Mouse (Mus musculus): ENCODE results near the gene Abi1. TPM values are rescaled to one million over a fixed set of nuclear protein-coding genes. Genes with fewer than 3 reads are reported as not detected.

Gene Abi1
- polyA plus RNA-seq (2014; fragmentation: Nextera tagmentation; extraction: Ambion mirVana): 58.6 TPM in 2 replicates

GRCm38 (mm10) chr2:23040001-23040646 is at the start of gene Abi1:
Gene Abi1 (minus strand): TSS chr2:23040241.
- no peaks in the 10 kb centered on the region for H3K27me3 ChIP-seq (ENCODE audit: control insufficient read depth, insufficient read depth, low read length)
- peak within 1 kb of the TSS; percentile 92 for H3K9ac ChIP-seq (replicated peaks; ENCODE audit: low read depth, low read length)
- 0 out of 2 replicates have a peak, but pooled peaks cover 9% of the 10 kb centered on the region for H3K4me1 ChIP-seq (ENCODE audit: control insufficient read depth, insufficient read depth, low read length)
- H3K9me3 ChIP-seq (ENCODE audit: control insufficient read depth, low read depth, low read length): no peaks in the 10 kb centered on the region
- ATAC-seq (ENCODE audit: insufficient number of reproducible peaks, insufficient read depth, low FRiP score, low read depth): peak; percentile 94
- peak within 1 kb of the TSS; percentile 81 for H3K4me3 ChIP-seq (ENCODE audit: low read depth, low read length)
- WGBS: 2% methylated on average over 23 of the region's 24 CpGs
- H3K4me2 ChIP-seq (replicated peaks; ENCODE audit: low read depth, low read length): peak within 1 kb of the TSS; percentile 49
- peak within 1 kb of the TSS; percentile 98 for H3K27ac ChIP-seq (ENCODE audit: low read length)
- H3K36me3 ChIP-seq (ENCODE audit: control insufficient read depth, insufficient read depth, low read length): no peaks in the 10 kb centered on the region

GRCm38 (mm10) chr2:23084540-23084939 is 44.5 kb upstream of the Abi1 start:
- H3K36me3 ChIP-seq (ENCODE audit: control insufficient read depth, insufficient read depth, low read length): peaks cover 9% of the 10 kb centered on the region
- WGBS: 95% methylated on average over 8 of the region's 8 CpGs

GRCm38 (mm10) chr2:23078588-23078987 is 38.5 kb upstream of the Abi1 start:
- Histone ChIP-seq H3K9me3 (ENCODE audit: control insufficient read depth, low read depth, low read length) (no peaks in the 10 kb centered on the region), H3K27me3 (ENCODE audit: control insufficient read depth, insufficient read depth, low read length) (no peaks in the 10 kb centered on the region), H3K4me2 (replicated peaks; ENCODE audit: low read depth, low read length) (no peak overlapping the region), H3K4me3 (ENCODE audit: low read depth, low read length) (no peak overlapping the region), H3K36me3 (ENCODE audit: control insufficient read depth, insufficient read depth, low read length) (peaks cover 19% of the 10 kb centered on the region), H3K27ac (ENCODE audit: low read length) (no peak overlapping the region), H3K4me1 (ENCODE audit: control insufficient read depth, insufficient read depth, low read length) (no peaks in the 10 kb centered on the region), H3K9ac (replicated peaks; ENCODE audit: low read depth, low read length) (no peak overlapping the region)
- 89% methylated on average over 2 of the region's 2 CpGs for WGBS
- ATAC-seq (ENCODE audit: insufficient number of reproducible peaks, insufficient read depth, low FRiP score, low read depth): no peak

More at GRCm38 (mm10) chr2:23084540-23084939, 44.5 kb upstream of the Abi1 start:
- Histone ChIP-seq H3K27me3 (ENCODE audit: control insufficient read depth, insufficient read depth, low read length) (no peaks in the 10 kb centered on the region), H3K9me3 (ENCODE audit: control insufficient read depth, low read depth, low read length) (no peaks in the 10 kb centered on the region), H3K4me1 (ENCODE audit: control insufficient read depth, insufficient read depth, low read length) (no peaks in the 10 kb centered on the region), H3K27ac (ENCODE audit: low read length) (no peak overlapping the region), H3K9ac (replicated peaks; ENCODE audit: low read depth, low read length) (no peak overlapping the region), H3K4me2 (replicated peaks; ENCODE audit: low read depth, low read length) (no peak overlapping the region), H3K4me3 (ENCODE audit: low read depth, low read length) (no peak overlapping the region)
- no peak for ATAC-seq (ENCODE audit: insufficient number of reproducible peaks, insufficient read depth, low FRiP score, low read depth)

- no peaks in the 10 kb centered on the region for H3K4me1 ChIP-seq (ENCODE audit: control insufficient read depth, insufficient read depth, low read length)
- no peaks in the 10 kb centered on the region for H3K27me3 ChIP-seq (ENCODE audit: control insufficient read depth, insufficient read depth, low read length)
- no peak overlapping the region for H3K9ac ChIP-seq (replicated peaks; ENCODE audit: low read depth, low read length)
- no peak overlapping the region for H3K4me2 ChIP-seq (replicated peaks; ENCODE audit: low read depth, low read length)
- no peak overlapping the region for H3K27ac ChIP-seq (ENCODE audit: low read length)
- H3K4me3 ChIP-seq (ENCODE audit: low read depth, low read length): no peak overlapping the region
- ATAC-seq (ENCODE audit: insufficient number of reproducible peaks, insufficient read depth, low FRiP score, low read depth): no peak
- H3K36me3 ChIP-seq (ENCODE audit: control insufficient read depth, insufficient read depth, low read length): peaks cover 19% of the 10 kb centered on the region
- no peaks in the 10 kb centered on the region for H3K9me3 ChIP-seq (ENCODE audit: control insufficient read depth, low read depth, low read length)
- WGBS: 83% methylated on average over 5 of the region's 5 CpGs
These were observed 37.7 kb upstream of the Abi1 start for GRCm38 (mm10) chr2:23077693-23078092.

GRCm38 (mm10) chr2:23076783-23077182 is 36.7 kb upstream of the Abi1 start:
- Histone ChIP-seq H3K9me3 (ENCODE audit: control insufficient read depth, low read depth, low read length) (no peaks in the 10 kb centered on the region), H3K27ac (ENCODE audit: low read length) (no peak overlapping the region), H3K4me1 (ENCODE audit: control insufficient read depth, insufficient read depth, low read length) (no peaks in the 10 kb centered on the region), H3K27me3 (ENCODE audit: control insufficient read depth, insufficient read depth, low read length) (no peaks in the 10 kb centered on the region), H3K9ac (replicated peaks; ENCODE audit: low read depth, low read length) (no peak overlapping the region), H3K36me3 (ENCODE audit: control insufficient read depth, insufficient read depth, low read length) (peaks cover 19% of the 10 kb centered on the region), H3K4me2 (replicated peaks; ENCODE audit: low read depth, low read length) (no peak overlapping the region), H3K4me3 (ENCODE audit: low read depth, low read length) (no peak overlapping the region)
- no peak for ATAC-seq (ENCODE audit: insufficient number of reproducible peaks, insufficient read depth, low FRiP score, low read depth)

- no peaks in the 10 kb centered on the region for H3K9me3 ChIP-seq (ENCODE audit: control insufficient read depth, low read depth, low read length)
- H3K4me3 ChIP-seq (ENCODE audit: low read depth, low read length): no peak overlapping the region
- H3K9ac ChIP-seq (replicated peaks; ENCODE audit: low read depth, low read length): no peak overlapping the region
- peaks cover 17% of the 10 kb centered on the region for H3K36me3 ChIP-seq (ENCODE audit: control insufficient read depth, insufficient read depth, low read length)
- no peaks in the 10 kb centered on the region for H3K27me3 ChIP-seq (ENCODE audit: control insufficient read depth, insufficient read depth, low read length)
- no peak for ATAC-seq (ENCODE audit: insufficient number of reproducible peaks, insufficient read depth, low FRiP score, low read depth)
- H3K4me2 ChIP-seq (replicated peaks; ENCODE audit: low read depth, low read length): no peak overlapping the region
- no peak overlapping the region for H3K27ac ChIP-seq (ENCODE audit: low read length)
- no peaks in the 10 kb centered on the region for H3K4me1 ChIP-seq (ENCODE audit: control insufficient read depth, insufficient read depth, low read length)
These were observed 35.8 kb upstream of the Abi1 start for GRCm38 (mm10) chr2:23075846-23076245.

GRCm38 (mm10) chr2:23071406-23071805 is 31.4 kb upstream of the Abi1 start:
- H3K4me3 ChIP-seq (ENCODE audit: low read depth, low read length): no peak overlapping the region
- no peak overlapping the region for H3K4me2 ChIP-seq (replicated peaks; ENCODE audit: low read depth, low read length)
- no peak overlapping the region for H3K27ac ChIP-seq (ENCODE audit: low read length)
- H3K9ac ChIP-seq (replicated peaks; ENCODE audit: low read depth, low read length): no peak overlapping the region
- H3K27me3 ChIP-seq (ENCODE audit: control insufficient read depth, insufficient read depth, low read length): no peaks in the 10 kb centered on the region
- no peaks in the 10 kb centered on the region for H3K36me3 ChIP-seq (ENCODE audit: control insufficient read depth, insufficient read depth, low read length)
- ATAC-seq (ENCODE audit: insufficient number of reproducible peaks, insufficient read depth, low FRiP score, low read depth): no peak
- no peaks in the 10 kb centered on the region for H3K9me3 ChIP-seq (ENCODE audit: control insufficient read depth, low read depth, low read length)
- no peaks in the 10 kb centered on the region for H3K4me1 ChIP-seq (ENCODE audit: control insufficient read depth, insufficient read depth, low read length)
- 72% methylated on average over 1 of the region's 1 CpGs for WGBS

GRCm38 (mm10) chr2:23070491-23070890 is 30.4 kb upstream of the Abi1 start:
- 93% methylated on average over 2 of the region's 2 CpGs for WGBS
- ATAC-seq (ENCODE audit: insufficient number of reproducible peaks, insufficient read depth, low FRiP score, low read depth): no peak
- Histone ChIP-seq H3K4me3 (ENCODE audit: low read depth, low read length) (no peak overlapping the region), H3K27me3 (ENCODE audit: control insufficient read depth, insufficient read depth, low read length) (no peaks in the 10 kb centered on the region), H3K9ac (replicated peaks; ENCODE audit: low read depth, low read length) (no peak overlapping the region), H3K36me3 (ENCODE audit: control insufficient read depth, insufficient read depth, low read length) (no peaks in the 10 kb centered on the region), H3K4me2 (replicated peaks; ENCODE audit: low read depth, low read length) (no peak overlapping the region), H3K4me1 (ENCODE audit: control insufficient read depth, insufficient read depth, low read length) (no peaks in the 10 kb centered on the region), H3K9me3 (ENCODE audit: control insufficient read depth, low read depth, low read length) (no peaks in the 10 kb centered on the region), H3K27ac (ENCODE audit: low read length) (no peak overlapping the region)
